Mouse (Mus musculus): ENCODE results near the gene Rassf6.
A peak's percentile ranks its signal among the peaks of the same experiment; 100 is the strongest.
"Not testable (repeated sequence)": the region's sequence is repeated elsewhere in the genome, so short reads cannot be mapped to it uniquely, and the experiment has no call there.

Rassf6 gene

GRCm38 (mm10) chr5:90624708-90625425 is 15.6 kb downstream of the Rassf6 start:
- DNase-seq (ENCODE audit: low read depth, low spot score) = no peak

- no peak for DNase-seq (ENCODE audit: low read depth, low spot score)
Measured at GRCm38 (mm10) chr5:90623209-90623608, 17.2 kb downstream of the Rassf6 start.

- DNase-seq (ENCODE audit: low read depth, low spot score) = no peak
Measured at GRCm38 (mm10) chr5:90621726-90622125, 18.7 kb downstream of the Rassf6 start.

GRCm38 (mm10) chr5:90621316-90621715 is 19.1 kb downstream of the Rassf6 start:
- DNase-seq (ENCODE audit: low read depth, low spot score) = no peak

- DNase-seq (ENCODE audit: low read depth, low spot score) = no peak
Measured at GRCm38 (mm10) chr5:90617859-90618258, 22.6 kb downstream of the Rassf6 start.

- not testable (repeated sequence) for DNase-seq (ENCODE audit: low read depth, low spot score)
Measured at GRCm38 (mm10) chr5:90612751-90613150, 27.7 kb downstream of the Rassf6 start.

GRCm38 (mm10) chr5:90611996-90612611 is 28.4 kb downstream of the Rassf6 start:
- no peak for DNase-seq (ENCODE audit: low read depth, low spot score)

- DNase-seq (ENCODE audit: low read depth, low spot score) = no peak
Measured at GRCm38 (mm10) chr5:90611388-90611787, 29.1 kb downstream of the Rassf6 start.

- no peak for DNase-seq (ENCODE audit: low read depth, low spot score)
Measured at GRCm38 (mm10) chr5:90608906-90609305, 31.6 kb downstream of the Rassf6 start.

GRCm38 (mm10) chr5:90603407-90603923 is 37.0 kb downstream of the Rassf6 start:
- no peak for DNase-seq (ENCODE audit: low read depth, low spot score)

GRCm38 (mm10) chr5:90601469-90601868 is 39.0 kb downstream of the Rassf6 start:
- DNase-seq (ENCODE audit: low read depth, low spot score) = no peak

GRCm38 (mm10) chr5:90596155-90596554 is 44.3 kb downstream of the Rassf6 start:
- no peak for DNase-seq (ENCODE audit: low read depth, low spot score)

- DNase-seq (ENCODE audit: low read depth, low spot score) = no peak
Measured at GRCm38 (mm10) chr5:90594945-90595344, 45.5 kb downstream of the Rassf6 start.

GRCm38 (mm10) chr5:90591936-90592335 is 48.5 kb downstream of the Rassf6 start:
- DNase-seq (ENCODE audit: low read depth, low spot score) = no peak

- DNase-seq (ENCODE audit: low read depth, low spot score) = no peak
Measured at GRCm38 (mm10) chr5:90590676-90591075, 49.8 kb downstream of the Rassf6 start.

- DNase-seq (ENCODE audit: low read depth, low spot score) = peak; percentile 19
Measured at GRCm38 (mm10) chr5:90588708-90589595, 51.5 kb downstream of the Rassf6 start.

GRCm38 (mm10) chr5:90588104-90588503 is 52.4 kb downstream of the Rassf6 start:
- no peak for DNase-seq (ENCODE audit: low read depth, low spot score)

- DNase-seq (ENCODE audit: low read depth, low spot score) = no peak
Measured at GRCm38 (mm10) chr5:90586511-90586910, 53.9 kb downstream of the Rassf6 start.

GRCm38 (mm10) chr5:90584799-90585198 is 55.7 kb downstream of the Rassf6 start:
- DNase-seq (ENCODE audit: low read depth, low spot score) = no peak

GRCm38 (mm10) chr5:90582179-90582578 is 58.3 kb downstream of the Rassf6 start:
- DNase-seq (ENCODE audit: low read depth, low spot score) = no peak

GRCm38 (mm10) chr5:90579556-90579955 is 60.9 kb downstream of the Rassf6 start:
- no peak for DNase-seq (ENCODE audit: low read depth, low spot score)

GRCm38 (mm10) chr5:90577751-90578150 is 62.7 kb downstream of the Rassf6 start:
- no peak for DNase-seq (ENCODE audit: low read depth, low spot score)

All from c-Kit-negative CD71-positive TER-119-positive erythroid progenitor cells, embryonic 14.5 days (primary cell).